Mouse (Mus musculus) urinary bladder, adult 2 months (tissue): ENCODE measurements around the gene Dyrk1a. TPM values are rescaled to one million over a fixed set of nuclear protein-coding genes. Genes with fewer than 3 reads are reported as not detected.
"Not testable (repeated sequence)": the region's sequence is repeated elsewhere in the genome, so short reads cannot be mapped to it uniquely, and the experiment has no call there.

ENCODE experiments used
- DNase-seq: peaks from one replicate; pipeline ENCODE4 v3.0.0; 2022; ENCODE audit warnings: low spot score
- polyA plus RNA-seq: library from polyadenylated mRNA; depleted of rRNA; stranded (reverse); fragments of >200 nt; gene quantifications from 2 replicates; pipeline ENCODE4 v1.2.3, GENCODE M21; 2012

Gene Dyrk1a
- polyA plus RNA-seq, 1 experiment = 25.4 TPM

- DNase-seq = no peak
Observed at GRCm38 (mm10) chr16:94632424-94632963, 62.7 kb downstream of the Dyrk1a start.

- DNase-seq = no peak
Observed at GRCm38 (mm10) chr16:94633012-94633411, 63.2 kb downstream of the Dyrk1a start.

GRCm38 (mm10) chr16:94637423-94637822, 67.6 kb downstream of the Dyrk1a start:
- no peak for DNase-seq

- no peak for DNase-seq
Observed at GRCm38 (mm10) chr16:94641799-94642198, 72.0 kb downstream of the Dyrk1a start.

DNA sequence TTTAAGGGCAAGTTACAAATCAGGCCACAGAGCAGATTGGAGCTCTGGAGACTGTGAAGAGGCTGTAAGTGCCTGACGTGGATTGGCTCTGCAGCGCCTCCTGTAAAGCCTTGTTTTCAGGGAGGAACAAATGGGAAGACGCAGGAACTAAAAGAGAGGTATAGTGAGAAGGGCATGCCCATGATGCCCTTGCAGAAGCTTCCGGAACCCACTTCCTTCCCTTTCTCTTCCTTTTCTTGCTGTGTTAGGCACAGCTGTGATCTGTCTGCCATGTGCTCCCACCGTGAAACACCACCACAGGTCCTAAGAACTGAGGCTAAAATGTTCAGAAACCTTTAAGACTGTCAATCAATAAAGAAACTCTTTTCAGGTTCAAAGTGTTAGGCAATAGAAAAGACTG, 77.3 kb downstream of the Dyrk1a start:
- DNase-seq = no peak

GRCm38 (mm10) chr16:94647925-94648324, 78.1 kb downstream of the Dyrk1a start:
- no peak for DNase-seq

DNA sequence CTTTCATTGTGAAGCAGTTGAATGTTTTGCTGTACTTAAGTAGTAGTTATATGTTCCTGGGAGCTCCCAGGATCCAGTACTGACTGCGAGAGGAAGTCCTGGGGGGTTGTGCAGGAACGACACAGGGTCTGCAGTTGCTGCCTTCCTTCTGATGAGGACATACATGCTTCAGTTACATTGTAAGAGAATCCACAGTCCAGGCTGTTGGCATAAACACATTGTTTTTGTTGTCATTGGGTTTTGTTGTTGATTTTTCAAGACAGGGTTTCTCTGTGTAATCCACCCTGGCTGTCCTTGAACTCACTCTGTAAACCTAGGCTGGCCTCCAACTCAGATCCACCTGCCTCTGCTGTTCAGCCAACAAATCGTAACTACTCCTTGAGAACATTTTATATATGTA, 80.1 kb downstream of the Dyrk1a start:
- no peak for DNase-seq

DNA sequence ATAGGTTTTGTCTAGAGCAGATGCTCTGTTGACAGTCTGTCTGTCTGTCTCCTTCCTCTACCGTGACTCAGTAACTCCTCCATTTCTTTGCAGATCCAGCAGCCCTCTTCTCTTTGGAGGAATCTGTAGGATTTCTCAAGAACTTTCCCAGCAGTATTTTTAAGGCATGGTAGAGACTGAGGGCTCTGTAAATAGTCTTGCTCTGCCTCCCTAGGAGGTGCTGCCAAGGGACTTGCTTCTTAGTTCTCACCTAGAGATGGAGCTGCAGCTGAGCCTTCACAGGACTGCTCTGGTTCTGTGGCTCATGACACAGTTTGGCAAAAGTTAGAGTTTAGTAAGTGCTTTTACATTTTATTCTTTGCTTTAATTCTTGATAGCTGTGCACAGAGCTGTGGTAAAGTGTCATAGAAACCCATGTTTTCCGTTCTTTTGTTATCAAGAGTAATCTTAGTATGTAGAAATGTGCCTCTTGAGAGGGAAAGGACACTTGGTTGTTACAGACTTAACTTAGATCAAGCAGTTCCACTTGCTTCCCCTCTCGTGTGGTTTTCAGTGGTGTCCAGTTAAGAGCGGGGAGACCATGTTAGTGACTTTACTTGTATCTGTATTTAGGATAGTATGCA, 82.4 kb downstream of the Dyrk1a start:
- DNase-seq = no peak

GRCm38 (mm10) chr16:94655083-94655482, 85.3 kb downstream of the Dyrk1a start:
- DNase-seq = no peak

DNA sequence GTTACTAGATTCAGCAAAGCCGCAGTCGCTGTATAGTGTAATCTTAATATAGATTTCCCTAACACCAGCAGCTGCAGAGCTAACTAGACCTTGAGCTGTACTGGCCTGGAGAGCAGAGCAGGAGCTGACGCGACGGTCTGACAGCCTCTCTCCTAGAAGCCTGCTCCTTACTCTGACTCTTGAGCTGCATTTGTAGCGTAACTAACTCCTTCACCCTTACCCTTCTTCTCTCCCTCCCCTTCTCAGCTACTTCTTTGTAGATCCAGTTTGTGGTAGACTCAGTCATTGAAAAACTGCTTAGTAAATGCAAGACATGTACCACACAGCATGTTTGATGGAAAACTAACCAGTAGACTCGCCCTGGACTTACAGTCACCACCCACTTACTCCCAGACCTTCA, 87.1 kb downstream of the Dyrk1a start:
- no peak for DNase-seq

DNA sequence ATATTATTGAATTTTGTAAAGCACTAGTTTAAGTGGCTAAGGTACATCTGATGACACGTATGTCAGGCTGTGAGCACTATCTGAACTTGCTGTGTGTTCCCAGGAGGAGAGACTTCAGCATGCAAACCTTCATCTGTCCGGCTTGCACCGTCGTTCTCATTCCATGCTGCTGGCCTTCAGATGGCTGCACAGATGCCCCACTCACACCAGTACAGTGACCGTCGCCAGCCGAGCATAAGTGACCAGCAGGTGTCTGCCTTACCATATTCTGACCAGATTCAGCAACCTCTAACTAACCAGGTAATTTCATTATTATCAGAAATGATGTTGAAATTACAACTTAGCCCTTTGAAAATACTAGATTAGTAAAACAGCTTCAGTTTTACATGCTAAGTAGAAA, 89.6 kb downstream of the Dyrk1a start:
- no peak for DNase-seq

GRCm38 (mm10) chr16:94660221-94660620, 90.4 kb downstream of the Dyrk1a start:
- no peak for DNase-seq

- DNase-seq = no peak
Observed at GRCm38 (mm10) chr16:94667557-94667956, 97.7 kb downstream of the Dyrk1a start.

DNA sequence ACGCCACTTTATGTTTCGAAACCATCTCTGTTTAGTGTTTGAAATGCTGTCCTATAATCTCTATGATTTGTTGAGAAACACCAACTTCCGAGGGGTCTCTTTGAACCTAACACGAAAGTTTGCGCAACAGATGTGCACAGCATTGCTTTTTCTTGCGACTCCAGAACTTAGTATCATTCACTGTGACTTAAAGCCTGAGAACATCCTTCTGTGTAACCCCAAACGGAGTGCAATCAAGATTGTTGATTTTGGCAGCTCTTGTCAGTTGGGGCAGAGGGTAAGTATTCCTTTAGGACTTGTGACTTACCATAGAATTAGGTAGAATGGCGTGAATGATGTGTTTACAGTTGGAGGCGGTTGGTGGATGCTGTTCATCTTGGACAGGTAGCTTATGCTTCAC, 101.5 kb downstream of the Dyrk1a start:
- DNase-seq = no peak

- DNase-seq = no peak
Observed at GRCm38 (mm10) chr16:94680924-94681323, 111.1 kb downstream of the Dyrk1a start.

DNA sequence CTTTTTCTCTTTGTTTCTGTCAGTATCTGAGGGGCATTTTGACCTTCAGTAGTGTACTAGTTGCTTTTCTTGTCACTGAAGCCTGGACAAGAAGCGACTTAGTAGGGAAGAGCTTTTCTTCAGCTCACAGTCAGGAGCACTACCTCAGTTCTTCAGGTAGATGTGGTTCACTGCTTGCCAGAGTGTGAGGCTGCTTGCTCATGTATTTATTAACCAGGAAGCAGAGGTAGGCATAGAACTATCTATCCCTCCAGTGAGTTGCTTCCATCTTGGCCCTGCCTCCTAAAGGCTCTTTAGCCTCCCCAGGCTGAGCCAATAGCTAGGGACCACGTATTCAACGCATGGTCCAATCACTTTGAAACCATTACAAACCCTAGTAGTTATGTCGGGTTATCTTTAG, 112.0 kb downstream of the Dyrk1a start:
- DNase-seq = no peak

DNA sequence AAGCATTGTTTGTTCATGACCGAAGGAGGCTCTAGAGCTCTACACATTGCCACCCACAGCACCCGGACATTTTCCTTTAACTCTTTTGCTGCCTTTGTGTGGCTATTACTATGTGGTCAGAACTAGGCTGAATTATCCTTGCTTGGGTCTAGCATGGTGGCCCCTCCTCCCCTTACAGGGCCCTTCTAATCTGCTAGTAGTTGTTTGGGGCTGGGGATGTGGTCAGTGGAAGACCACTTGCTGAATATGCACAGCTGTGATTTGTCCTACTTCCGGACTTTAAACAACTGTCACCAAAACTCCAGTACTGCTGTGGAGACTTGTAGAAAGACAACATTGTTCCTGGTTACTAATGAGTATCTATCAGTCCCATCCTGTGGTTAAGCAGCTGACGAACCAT, 114.2 kb downstream of the Dyrk1a start:
- no peak for DNase-seq

GRCm38 (mm10) chr16:94693687-94694305, 124.0 kb downstream of the Dyrk1a start:
- DNase-seq = no peak

GRCm38 (mm10) chr16:94697553-94697952, 127.7 kb downstream of the Dyrk1a start:
- no peak for DNase-seq

GRCm38 (mm10) chr16:94698234-94698633, 128.4 kb downstream of the Dyrk1a start:
- DNase-seq = not testable (repeated sequence)

DNA sequence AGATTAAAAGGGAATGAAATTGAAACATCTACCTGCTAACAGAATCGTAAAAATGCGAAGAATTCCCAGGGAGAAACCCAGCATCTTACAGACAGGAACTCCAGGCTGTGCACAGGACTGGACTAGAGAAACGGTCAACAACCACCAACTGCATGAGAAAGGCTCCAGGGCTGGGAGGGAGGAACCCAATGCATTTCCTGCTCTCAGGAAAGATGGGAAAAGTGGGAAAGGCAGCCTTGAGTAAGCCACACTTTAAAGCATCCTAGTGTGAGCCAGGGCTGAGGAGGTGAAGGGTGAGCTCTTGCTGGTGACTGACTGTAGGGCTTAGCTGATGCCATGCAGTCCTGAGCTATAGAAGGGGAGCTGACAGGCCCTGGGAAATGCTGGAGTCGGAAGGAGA, 131.3 kb downstream of the Dyrk1a start:
- DNase-seq = no peak

DNA sequence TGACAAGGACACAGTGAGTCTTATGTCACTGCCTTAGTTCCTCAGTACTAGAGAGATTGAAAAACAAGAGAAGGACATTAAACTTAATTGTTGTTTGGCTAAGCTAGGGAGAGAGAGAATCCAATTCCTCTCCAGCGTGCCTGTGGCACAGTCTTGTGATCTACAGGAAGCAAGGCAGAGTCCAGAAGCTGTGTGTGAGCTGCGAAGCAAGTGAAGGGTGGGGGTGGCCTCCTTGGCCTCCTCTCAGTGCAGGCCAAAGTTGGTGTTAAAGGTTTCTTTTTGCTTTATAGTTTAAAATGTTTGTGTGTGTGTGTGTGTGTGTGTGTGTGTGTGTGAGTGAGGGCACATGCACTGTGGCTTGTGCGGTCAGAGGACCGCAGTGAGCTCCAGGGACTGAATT, 132.2 kb downstream of the Dyrk1a start:
- no peak for DNase-seq

- DNase-seq = peak; percentile 84
Observed at GRCm38 (mm10) chr16:94713480-94714094, 143.8 kb downstream of the Dyrk1a start.
